Comparison of ENCODE assay signal across 14 mouse cellular contexts in the genomic region with DNA sequence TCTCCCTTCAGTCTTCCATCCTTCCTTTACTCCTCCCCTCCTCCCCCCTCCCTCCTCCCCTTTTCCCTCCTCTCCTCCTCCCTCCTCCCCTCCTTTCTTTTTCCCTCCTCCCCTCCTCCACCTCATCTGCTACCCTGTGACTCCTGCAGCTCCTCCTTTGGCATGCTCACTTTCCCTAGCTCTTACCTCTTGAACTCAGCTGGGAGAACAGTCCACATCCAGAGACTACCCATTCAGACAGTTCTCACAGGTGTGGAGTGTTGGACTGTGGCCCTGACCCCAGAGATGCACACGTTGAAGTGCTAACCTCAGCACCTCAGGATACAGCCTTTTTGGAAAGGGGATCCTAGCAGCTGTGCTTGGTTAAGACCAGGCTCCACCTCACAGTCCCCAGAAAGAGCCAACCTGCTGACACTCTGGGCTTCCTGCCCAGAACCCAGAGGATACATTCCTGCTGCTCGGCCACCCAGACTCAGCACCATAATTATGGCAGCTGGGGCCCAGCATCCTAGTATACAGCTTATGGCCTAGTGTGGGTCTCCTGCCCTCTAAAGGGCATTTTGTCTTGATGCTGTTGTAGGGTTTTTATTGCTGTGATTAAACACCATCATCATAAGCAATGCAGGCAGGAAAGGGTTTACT. TPM values are rescaled to one million over a fixed set of nuclear protein-coding genes. Genes with fewer than 3 reads are reported as not detected.
DNase-seq lines count a peak whose midpoint lies in the region; ATAC-seq lines count a peak whose summit lies in the region.
"Had no signal": no experiment of that assay in that cellular context is flagged by ENCODE, and none has a peak within 500 bp of the region (broad histone marks: within the 10 kb centered on the region; RNA-seq: fewer than 3 reads in every experiment).

No protein-coding gene starts in this region.

- H3K27ac ChIP-seq in heart, embryonic 16.5 days (ENCODE audit: low read length): no peak overlapping the region
- H3K27ac ChIP-seq in heart, embryonic 12.5 days (ENCODE audit: poor library complexity, severe bottlenecking): no peak overlapping the region
- 0 out of 2 replicates have a peak overlapping the region, but pooled peaks have one; percentile 41 for H3K27ac ChIP-seq in kidney, embryonic 15.5 days
- H3K27ac ChIP-seq: layer of hippocampus, adult 2 months had no signal

- 27% methylated on average over 2 of the region's 2 CpGs for WGBS in heart, embryonic 16.5 days
- 56% methylated on average over 2 of the region's 2 CpGs for WGBS in heart, embryonic 12.5 days
- WGBS in kidney, embryonic 15.5 days: 30% methylated on average over 2 of the region's 2 CpGs

- H3K9ac ChIP-seq in heart, embryonic 16.5 days (ENCODE audit: low read length): no peak overlapping the region
- no peak overlapping the region for H3K9ac ChIP-seq in heart, embryonic 12.5 days
- no peak overlapping the region for H3K9ac ChIP-seq in kidney, embryonic 15.5 days

- peak; percentile 45 for DNase-seq in 3134 (ENCODE audit: extremely low read depth, insufficient read length, low spot score)
- DNase-seq in fibroblast of lung, adult 2 months (ENCODE audit: low read depth): peak; percentile 9
- DNase-seq in thymus, postnatal 0 days (ENCODE audit: low spot score): no peak
- no peak for DNase-seq in ovary, postnatal 14 days (ENCODE audit: low spot score)
- DNase-seq: adrenal gland, adult 8-10 months; cerebellum, adult 9-11 months had no signal

- ATAC-seq in heart, embryonic 16.5 days (replicated peaks; ENCODE audit: extremely low read depth, insufficient read depth, low FRiP score): peak; percentile 60; the same call in 1 of the 2 replicates
- ATAC-seq in heart, embryonic 12.5 days (ENCODE audit: insufficient number of reproducible peaks, low FRiP score): no peak
- ATAC-seq in kidney, embryonic 15.5 days (replicated peaks; ENCODE audit: low FRiP score): 0 out of 2 replicates have a peak, but pooled peaks have one; percentile 52
- no peak for ATAC-seq in erythroid progenitor cell, adult 5-6 weeks (replicated peaks; ENCODE audit: low FRiP score, poor library complexity, severe bottlenecking)

- H3K9me3 ChIP-seq in heart, embryonic 16.5 days (replicated peaks; ENCODE audit: control insufficient read depth, low read length): no peaks in the 10 kb centered on the region
- no peaks in the 10 kb centered on the region for H3K9me3 ChIP-seq in heart, embryonic 12.5 days (replicated peaks)
- no peaks in the 10 kb centered on the region for H3K9me3 ChIP-seq in kidney, embryonic 15.5 days (replicated peaks)

- H3K27me3 ChIP-seq in heart, embryonic 16.5 days (ENCODE audit: control insufficient read depth, insufficient read depth, low read length): no peaks in the 10 kb centered on the region
- no peaks in the 10 kb centered on the region; the same call in 1 of the 2 replicates for H3K27me3 ChIP-seq in heart, embryonic 12.5 days (replicated peaks)
- peaks cover 17% of the 10 kb centered on the region for H3K27me3 ChIP-seq in kidney, embryonic 15.5 days
- H3K27me3 ChIP-seq: CH12.LX had no signal

- no peak overlapping the region for H3K4me2 ChIP-seq in heart, embryonic 16.5 days (ENCODE audit: low read depth, low read length)
- no peak overlapping the region for H3K4me2 ChIP-seq in heart, embryonic 12.5 days
- H3K4me2 ChIP-seq in kidney, embryonic 15.5 days: no peak overlapping the region

- H3K4me1 ChIP-seq in heart, embryonic 16.5 days (ENCODE audit: control insufficient read depth, insufficient read depth, low read length): no peaks in the 10 kb centered on the region
- no peaks in the 10 kb centered on the region for H3K4me1 ChIP-seq in heart, embryonic 12.5 days (replicated peaks)
- H3K4me1 ChIP-seq in kidney, embryonic 15.5 days: 0 out of 2 replicates have a peak, but pooled peaks cover 7% of the 10 kb centered on the region

- no peak overlapping the region for H3K4me3 ChIP-seq in heart, embryonic 16.5 days (ENCODE audit: low read length)
- H3K4me3 ChIP-seq in heart, embryonic 12.5 days: no peak overlapping the region
- no peak overlapping the region for H3K4me3 ChIP-seq in kidney, embryonic 15.5 days (replicated peaks)
- H3K4me3 ChIP-seq: layer of hippocampus, adult 2 months had no signal

- H3K36me3 ChIP-seq in heart, embryonic 16.5 days (ENCODE audit: control insufficient read depth, insufficient read depth): no peaks in the 10 kb centered on the region
- no peaks in the 10 kb centered on the region for H3K36me3 ChIP-seq in heart, embryonic 12.5 days
- H3K36me3 ChIP-seq in kidney, embryonic 15.5 days: no peaks in the 10 kb centered on the region

RNA-seq across cellular contexts. Expression of gene Iqca, which starts 41.9 kb away (rescaled TPM):
- polyA plus RNA-seq in heart, embryonic 16.5 days (2015; fragmentation: Nextera tagmentation; extraction: Ambion mirVana): 0.16 and 0.37 TPM in 2 replicates
- polyA plus RNA-seq in heart, embryonic 12.5 days (2016; fragmentation: Nextera tagmentation; extraction: Ambion mirVana): not detected in 2 replicates
- polyA plus RNA-seq in kidney, embryonic 15.5 days (2015; fragmentation: Nextera tagmentation; extraction: Ambion mirVana): 0.14 and 0.17 TPM in 2 replicates
- not detected in 2 replicates for total RNA-seq in erythroid progenitor cell, adult 5-6 weeks (2015; ENCODE audit: low replicate concordance)
- total RNA-seq in erythroid progenitor cell, adult 5-6 weeks (2017; ENCODE audit: low replicate concordance): not detected in 2 replicates
- polyA plus RNA-seq in thymus, postnatal 0 days (2015; fragmentation: Nextera tagmentation; extraction: Ambion mirVana): 0.07 and 0.14 TPM in 2 replicates
- total RNA-seq: adrenal gland, adult 8-10 months; granulocyte monocyte progenitor cell, adult 5-6 weeks had no signal
- polyA plus RNA-seq: spleen, adult 2 months had no signal

Comparison
In these comparisons a context has a peak if more than half of its experiments do, and no peak if none do; other contexts are left out.
1. ATAC-seq: peak in heart, embryonic 16.5 days (single experiment) and kidney, embryonic 15.5 days (single experiment); none in heart, embryonic 12.5 days (single experiment) and erythroid progenitor cell, adult 5-6 weeks (single experiment).
2. DNase-seq: peak in 3134 (single experiment) and fibroblast of lung, adult 2 months (single experiment); none in thymus, postnatal 0 days (single experiment) and ovary, postnatal 14 days (single experiment).